Mouse (Mus musculus) kidney, adult 11 months (tissue): ENCODE results near the gene Rcc1l.

ENCODE experiments used
- DNase-seq: peaks from one replicate; pipeline ENCODE4 v3.0.0; 2022

The Rcc1l gene

GRCm38 (mm10) chr5:134169231-134169630, 7.3 kb downstream of the Rcc1l start:
- DNase-seq, result no peak

GRCm38 (mm10) chr5:134168033-134168432, 8.5 kb downstream of the Rcc1l start:
- DNase-seq, result no peak

- DNase-seq, result no peak
Measured at GRCm38 (mm10) chr5:134166642-134167041, 9.9 kb downstream of the Rcc1l start.

GRCm38 (mm10) chr5:134164688-134165087, 11.9 kb downstream of the Rcc1l start:
- peak; percentile 86 for DNase-seq

GRCm38 (mm10) chr5:134155916-134156466, 20.6 kb downstream of the Rcc1l start:
- DNase-seq, result no peak

GRCm38 (mm10) chr5:134151895-134152294, 24.7 kb downstream of the Rcc1l start:
- no peak for DNase-seq

- DNase-seq, result no peak
Measured at GRCm38 (mm10) chr5:134148153-134148552, 28.4 kb downstream of the Rcc1l start.

- DNase-seq, result no peak
Measured at GRCm38 (mm10) chr5:134147194-134147753, 29.3 kb downstream of the Rcc1l start.

- no peak for DNase-seq
Measured at GRCm38 (mm10) chr5:134144986-134145385, 31.6 kb downstream of the Rcc1l start.

- no peak for DNase-seq
Measured at GRCm38 (mm10) chr5:134142381-134142780, 34.2 kb downstream of the Rcc1l start.

- no peak for DNase-seq
Measured at GRCm38 (mm10) chr5:134141236-134141635, 35.3 kb downstream of the Rcc1l start.

GRCm38 (mm10) chr5:134139429-134139828, 37.1 kb downstream of the Rcc1l start:
- no peak for DNase-seq

GRCm38 (mm10) chr5:134137933-134138332, 38.6 kb downstream of the Rcc1l start:
- no peak for DNase-seq

GRCm38 (mm10) chr5:134136022-134136421, 40.6 kb downstream of the Rcc1l start:
- DNase-seq, result peak; percentile 31

- no peak for DNase-seq
Measured at GRCm38 (mm10) chr5:134131586-134131985, 45.0 kb downstream of the Rcc1l start.

- no peak for DNase-seq
Measured at GRCm38 (mm10) chr5:134126232-134126631, 50.3 kb downstream of the Rcc1l start.

GRCm38 (mm10) chr5:134123846-134124245, 52.7 kb downstream of the Rcc1l start:
- DNase-seq, result no peak

GRCm38 (mm10) chr5:134121893-134122259, 54.7 kb downstream of the Rcc1l start:
- DNase-seq, result no peak

- no peak for DNase-seq
Measured at GRCm38 (mm10) chr5:134121138-134121892, 55.3 kb downstream of the Rcc1l start.

GRCm38 (mm10) chr5:134120135-134120534, 56.4 kb downstream of the Rcc1l start:
- no peak for DNase-seq

- DNase-seq, result no peak
Measured at GRCm38 (mm10) chr5:134119481-134120120, 57.0 kb downstream of the Rcc1l start.

- DNase-seq, result no peak
Measured at GRCm38 (mm10) chr5:134118798-134119407, 57.7 kb downstream of the Rcc1l start.

- DNase-seq, result no peak
Measured at GRCm38 (mm10) chr5:134115639-134116259, 60.8 kb downstream of the Rcc1l start.
